ENCODE assay signal across 28 mouse cellular contexts in genomic region chr14:62622393-62622792, GRCm38 (mm10). TPM values are rescaled to one million over a fixed set of nuclear protein-coding genes. Genes with fewer than 3 reads are reported as not detected.
A peak's percentile ranks its signal among the peaks of the same experiment; 100 is the strongest.
DNase-seq lines count a peak whose midpoint lies in the region; ATAC-seq lines count a peak whose summit lies in the region.
"Had no signal": no experiment of that assay in that cellular context is flagged by ENCODE, and none has a peak within 500 bp of the region (broad histone marks: within the 10 kb centered on the region; RNA-seq: fewer than 3 reads in every experiment).

No protein-coding gene starts in this region.

- H3K4me1 ChIP-seq in forebrain, embryonic 16.5 days (replicated peaks; ENCODE audit: control insufficient read depth, insufficient read depth, low read length) = peaks cover 11% of the 10 kb centered on the region
- H3K4me1 ChIP-seq in forebrain, embryonic 10.5 days = peaks cover 15% of the 10 kb centered on the region
- H3K4me1 ChIP-seq: heart, embryonic 15.5 days; limb, embryonic 15.5 days; liver, embryonic 15.5 days; midbrain, embryonic 12.5 days had no signal

- peak; percentile 72 for ATAC-seq in forebrain, embryonic 16.5 days
- ATAC-seq in megakaryocyte progenitor cell, adult 5-6 weeks (replicated peaks; ENCODE audit: poor library complexity) = no peak
- ATAC-seq: intestine, embryonic 16.5 days had no signal

- H3K4me3 ChIP-seq in forebrain, embryonic 16.5 days (replicated peaks; ENCODE audit: low read length) = no peak overlapping the region
- H3K4me3 ChIP-seq in forebrain, embryonic 10.5 days = no peak overlapping the region
- H3K4me3 ChIP-seq: heart, embryonic 15.5 days; limb, embryonic 15.5 days; liver, embryonic 15.5 days; midbrain, embryonic 12.5 days had no signal

- no peaks in the 10 kb centered on the region for H3K27me3 ChIP-seq in forebrain, embryonic 16.5 days (replicated peaks; ENCODE audit: control insufficient read depth, insufficient read depth, low read length)
- no peaks in the 10 kb centered on the region for H3K27me3 ChIP-seq in forebrain, embryonic 10.5 days (ENCODE audit: poor library complexity, severe bottlenecking)
- H3K27me3 ChIP-seq: CH12.LX; heart, embryonic 15.5 days; limb, embryonic 15.5 days; liver, embryonic 15.5 days; midbrain, embryonic 12.5 days had no signal

- H3K27ac ChIP-seq in forebrain, embryonic 16.5 days (ENCODE audit: low read length) = peak overlapping the region; percentile 56; the same call in 1 of the 2 replicates
- H3K27ac ChIP-seq in forebrain, embryonic 10.5 days = no peak overlapping the region
- H3K27ac ChIP-seq: heart, embryonic 15.5 days; limb, embryonic 15.5 days; liver, embryonic 15.5 days; macrophage; midbrain, embryonic 12.5 days had no signal

- H3K9ac ChIP-seq in forebrain, embryonic 16.5 days (replicated peaks; ENCODE audit: low read depth, low read length) = no peak overlapping the region
- H3K9ac ChIP-seq: heart, embryonic 15.5 days; limb, embryonic 15.5 days; liver, embryonic 15.5 days; midbrain, embryonic 12.5 days had no signal

- H3K9me3 ChIP-seq in forebrain, embryonic 16.5 days (ENCODE audit: control insufficient read depth, low read length) = no peaks in the 10 kb centered on the region
- H3K9me3 ChIP-seq in forebrain, embryonic 10.5 days = no peaks in the 10 kb centered on the region
- H3K9me3 ChIP-seq: heart, embryonic 15.5 days; limb, embryonic 15.5 days; liver, embryonic 15.5 days; midbrain, embryonic 12.5 days had no signal

- no peaks in the 10 kb centered on the region for H3K36me3 ChIP-seq in forebrain, embryonic 16.5 days (ENCODE audit: control insufficient read depth, insufficient read depth)
- no peaks in the 10 kb centered on the region for H3K36me3 ChIP-seq in forebrain, embryonic 10.5 days (replicated peaks)
- H3K36me3 ChIP-seq: heart, embryonic 15.5 days; limb, embryonic 15.5 days; liver, embryonic 15.5 days; midbrain, embryonic 12.5 days had no signal

- no peak for DNase-seq in forebrain, embryonic 10.5 days (ENCODE audit: extremely low spot score, low spot score)
- DNase-seq in layer of hippocampus, adult 11-12 months (ENCODE audit: low spot score) = peak; percentile 28
- DNase-seq in layer of hippocampus, postnatal 14 days (ENCODE audit: low spot score in 2 of 2) = no peak
- peak; percentile 41 for DNase-seq in right cerebral cortex, adult 18-20 months
- DNase-seq in right cerebral cortex, postnatal 4 days = no peak
- DNase-seq in right cerebral cortex, postnatal 25 days = peak; percentile 47
- DNase-seq: adrenal gland, postnatal 36 days; cerebellum, adult 2 months; gastrocnemius, postnatal 14 days; heart, postnatal 4 days; kidney, postnatal 4 days; layer of hippocampus, postnatal 36 days; thymus, postnatal 25 days had no signal

- 25% methylated on average over 3 of the region's 3 CpGs for WGBS in forebrain, embryonic 16.5 days
- 39% methylated on average over 3 of the region's 3 CpGs for WGBS in forebrain, embryonic 10.5 days

- H3K4me2 ChIP-seq in forebrain, embryonic 16.5 days (ENCODE audit: low read length) = no peak overlapping the region
- H3K4me2 ChIP-seq: heart, embryonic 15.5 days; limb, embryonic 15.5 days; liver, embryonic 15.5 days; midbrain, embryonic 12.5 days had no signal

RNA-seq across cellular contexts. Expression of gene Serpine3, which starts 41.1 kb away (rescaled TPM):
- not detected in 2 replicates for polyA plus RNA-seq in forebrain, embryonic 16.5 days (2015; fragmentation: Nextera tagmentation; extraction: Ambion mirVana)
- not detected in 2 replicates for polyA plus RNA-seq in forebrain, embryonic 10.5 days (2016; fragmentation: Nextera tagmentation; extraction: Ambion mirVana)
- total RNA-seq in layer of hippocampus, postnatal 14 days (2021) = not detected
- total RNA-seq in megakaryocyte progenitor cell, adult 5-6 weeks (2015) = not detected in 2 replicates
- total RNA-seq in megakaryocyte progenitor cell, adult 5-6 weeks (2017) = not detected in 2 replicates
- total RNA-seq: adrenal gland, postnatal 36 days; gastrocnemius, postnatal 14 days; heart, adult 8-10 months; heart, postnatal 4 days; left cerebral cortex, postnatal 36 days; MEL had no signal
- polyA plus RNA-seq: cerebellum, adult 2 months; heart, embryonic 15.5 days; intestine, embryonic 16.5 days; kidney, embryonic 14.5 days; limb, embryonic 15.5 days; liver, embryonic 15.5 days; lung, embryonic 16.5 days; macrophage; midbrain, embryonic 12.5 days; testis, adult 2 months had no signal

RNA-seq across cellular contexts. Expression of gene Gm4131, which starts 55.7 kb away (rescaled TPM):
- polyA plus RNA-seq in forebrain, embryonic 16.5 days (2015; fragmentation: Nextera tagmentation; extraction: Ambion mirVana) = 0.21 and 0.49 TPM in 2 replicates
- not detected in 2 replicates for polyA plus RNA-seq in forebrain, embryonic 10.5 days (2016; fragmentation: Nextera tagmentation; extraction: Ambion mirVana)
- total RNA-seq in layer of hippocampus, postnatal 14 days (2021) = not detected
- not detected in 2 replicates for total RNA-seq in megakaryocyte progenitor cell, adult 5-6 weeks (2015)
- total RNA-seq in megakaryocyte progenitor cell, adult 5-6 weeks (2017) = not detected in 2 replicates
- total RNA-seq: adrenal gland, postnatal 36 days; CH12.LX; gastrocnemius, postnatal 14 days; heart, adult 8-10 months; heart, postnatal 4 days; layer of hippocampus, postnatal 36 days; left cerebral cortex, postnatal 36 days; MEL had no signal
- polyA plus RNA-seq: cerebellum, adult 2 months; heart, embryonic 15.5 days; intestine, embryonic 16.5 days; kidney, embryonic 14.5 days; limb, embryonic 15.5 days; liver, embryonic 15.5 days; lung, embryonic 16.5 days; macrophage; midbrain, embryonic 12.5 days had no signal

Comparison
In these comparisons a context has a peak if more than half of its experiments do, and no peak if none do; other contexts are left out.
1. DNase-seq: peak in layer of hippocampus, adult 11-12 months (single experiment), right cerebral cortex, adult 18-20 months (single experiment) and right cerebral cortex, postnatal 25 days (single experiment); none in forebrain, embryonic 10.5 days (single experiment), layer of hippocampus, postnatal 14 days (0 of 2) and right cerebral cortex, postnatal 4 days (single experiment).